Mouse (Mus musculus) retina, adult 2 months (tissue): Measurements from ENCODE around the gene Gdpgp1.
A peak's percentile ranks its signal among the peaks of the same experiment; 100 is the strongest.

Experiments used
- DNase-seq: peaks from one replicate; pipeline ENCODE4 v3.0.0-alpha.2; 2012; ENCODE audit warnings: low read depth, low spot score

Gdpgp1 gene

GRCm38 (mm10) chr7:80232489-80233029, at the start of gene Gdpgp1, which contains the start of gene Cib1:
TSS of gene Gdpgp1 (plus strand) at chr7:80232865.
TSS of gene Cib1 (minus strand) at chr7:80232813.
- DNase-seq: peak; percentile 93

GRCm38 (mm10) chr7:80183466-80183865, 49.2 kb upstream of the Gdpgp1 start:
- no peak for DNase-seq

- no peak for DNase-seq
Measured at GRCm38 (mm10) chr7:80183969-80184368, 48.7 kb upstream of the Gdpgp1 start.

- DNase-seq: no peak
Measured at GRCm38 (mm10) chr7:80184551-80184950, 48.1 kb upstream of the Gdpgp1 start.

GRCm38 (mm10) chr7:80184968-80185367, 47.7 kb upstream of the Gdpgp1 start:
- no peak for DNase-seq

- no peak for DNase-seq
Measured at GRCm38 (mm10) chr7:80186021-80186420, 46.6 kb upstream of the Gdpgp1 start.

GRCm38 (mm10) chr7:80186531-80187296, 46.0 kb upstream of the Gdpgp1 start, which contains the start of gene Sema4b:
TSS of gene Sema4b (plus strand) at chr7:80186841.
- DNase-seq: peak; percentile 61

- DNase-seq: no peak
Measured at GRCm38 (mm10) chr7:80187501-80187900, 45.2 kb upstream of the Gdpgp1 start.

GRCm38 (mm10) chr7:80188579-80189125, 44.0 kb upstream of the Gdpgp1 start:
- no peak for DNase-seq

GRCm38 (mm10) chr7:80189147-80189933, 43.3 kb upstream of the Gdpgp1 start:
- no peak for DNase-seq

- DNase-seq: no peak
Measured at GRCm38 (mm10) chr7:80191455-80191854, 41.2 kb upstream of the Gdpgp1 start.

- DNase-seq: no peak
Measured at GRCm38 (mm10) chr7:80192226-80193061, 40.2 kb upstream of the Gdpgp1 start.

- no peak for DNase-seq
Measured at GRCm38 (mm10) chr7:80193941-80194739, 38.5 kb upstream of the Gdpgp1 start.

- DNase-seq: no peak
Measured at GRCm38 (mm10) chr7:80195146-80195545, 37.5 kb upstream of the Gdpgp1 start.

GRCm38 (mm10) chr7:80195576-80196263, 36.9 kb upstream of the Gdpgp1 start:
- DNase-seq: no peak

GRCm38 (mm10) chr7:80197371-80197770, 35.3 kb upstream of the Gdpgp1 start:
- no peak for DNase-seq

- DNase-seq: no peak
Measured at GRCm38 (mm10) chr7:80197941-80198778, 34.5 kb upstream of the Gdpgp1 start.

- DNase-seq: no peak
Measured at GRCm38 (mm10) chr7:80198863-80199262, 33.8 kb upstream of the Gdpgp1 start.

- DNase-seq: no peak
Measured at GRCm38 (mm10) chr7:80199286-80199685, 33.4 kb upstream of the Gdpgp1 start.
